Mouse (Mus musculus) neural tube, embryonic 11.5 days (tissue): Measurements from ENCODE around the gene Mylk3. TPM values are rescaled to one million over a fixed set of nuclear protein-coding genes. Genes with fewer than 3 reads are reported as not detected.

Experiments
- ATAC-seq: fragments of 200-750 bp; cut with Nextera tagmentation; 2 replicates; pipeline ENCODE4 v1.8.0; 2017; ENCODE audit warnings: moderate number of reproducible peaks, mild to moderate bottlenecking, moderate TSS enrichment, moderate library complexity; ENCODE audit not compliant: insufficient read depth, low FRiP score, low TSS enrichment
- DNase-seq: peaks from one replicate; pipeline ENCODE4 v3.0.0-alpha.2; 2015; ENCODE audit warnings: low spot score
- H3K27ac ChIP-seq: fragments of 300-500 bp; sonication (generic); 2 replicates; pipeline ENCODE4 v1.5.1; 2014; ENCODE audit warnings: low read depth, mild to moderate bottlenecking, low read length
- H3K27me3 ChIP-seq: fragments of 300-500 bp; sonication (generic); 2 replicates; pipeline ENCODE4 v1.6.1; 2014; ENCODE audit warnings: mild to moderate bottlenecking, low read length, mixed read lengths; ENCODE audit not compliant: control insufficient read depth, insufficient read depth
- H3K36me3 ChIP-seq: fragments of 300-500 bp; sonication (generic); 2 replicates; pipeline ENCODE4 v1.6.1; 2014; ENCODE audit warnings: mild to moderate bottlenecking, low read length, moderate library complexity, mixed read lengths; ENCODE audit not compliant: control insufficient read depth, insufficient read depth
- H3K4me1 ChIP-seq: fragments of 300-500 bp; sonication (generic); 2 replicates; pipeline ENCODE4 v1.6.1; 2014; ENCODE audit warnings: low read length, mixed read lengths; ENCODE audit not compliant: control insufficient read depth, insufficient read depth
- H3K4me2 ChIP-seq: fragments of 300-500 bp; sonication (generic); 2 replicates; pipeline ENCODE4 v1.6.1; 2014; ENCODE audit warnings: low read depth, mild to moderate bottlenecking, moderate library complexity
- H3K4me3 ChIP-seq: fragments of 300-500 bp; sonication (generic); 2 replicates; pipeline ENCODE4 v1.5.1; 2014; ENCODE audit warnings: low read depth, low read length
- H3K9ac ChIP-seq: fragments of 300-500 bp; sonication (generic); 2 replicates; pipeline ENCODE4 v1.6.1; 2014; ENCODE audit warnings: mild to moderate bottlenecking, low read length
- H3K9me3 ChIP-seq: fragments of 300-500 bp; sonication (generic); 2 replicates; pipeline ENCODE4 v1.6.1; 2016; ENCODE audit warnings: low read length; ENCODE audit not compliant: control insufficient read depth
- WGBS: fragments of 180-500 bp; shearing (Covaris S2); extraction: QIAGEN DNeasy Blood & Tissue Kit; methylation state at CpG from one replicate; pipeline ENCODE4 v1.1.7; 2014; 5-methylcytosine and 5-hydroxymethylcytosine counted together
- polyA plus RNA-seq: library from polyadenylated mRNA; unstranded; fragments of >200 nt; fragmentation: Nextera tagmentation; extraction: Ambion mirVana; gene quantifications from 2 replicates; pipeline ENCODE4 v1.2.1, GENCODE M21; 2014

Mylk3 gene
- polyA plus RNA-seq, 1 experiment from 2014 or later = 1.6 TPM

DNA sequence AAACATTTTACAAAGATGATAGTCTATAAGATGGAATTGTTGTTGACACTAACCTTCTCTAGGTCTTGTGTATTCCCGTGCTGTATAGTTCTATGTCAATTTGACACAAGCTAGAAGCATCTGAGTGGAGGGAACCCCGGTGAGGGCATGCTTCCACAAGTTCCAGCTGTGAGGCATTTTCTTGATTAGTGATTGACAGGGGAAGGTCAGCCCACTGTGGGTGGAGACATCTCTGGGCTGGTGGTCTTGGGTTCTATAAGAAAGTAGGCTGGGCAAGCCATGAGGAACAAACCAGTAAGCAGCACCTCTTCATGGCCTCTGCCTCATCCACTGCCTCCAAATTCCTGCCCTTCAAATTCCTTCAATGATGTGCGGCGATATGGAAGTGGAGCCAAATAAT, 11.9 kb downstream of the Mylk3 start:
- WGBS = 72% methylated on average over 4 of the region's 4 CpGs
- Histone ChIP-seq H3K4me1 (no peaks in the 10 kb centered on the region), H3K9ac (no peak overlapping the region), H3K27me3 (no peaks in the 10 kb centered on the region), H3K27ac (no peak overlapping the region), H3K36me3 (no peaks in the 10 kb centered on the region), H3K4me3 (no peak overlapping the region), H3K9me3 (no peaks in the 10 kb centered on the region), H3K4me2 (no peak overlapping the region)
- ATAC-seq (no peak), DNase-seq (no peak)

DNA sequence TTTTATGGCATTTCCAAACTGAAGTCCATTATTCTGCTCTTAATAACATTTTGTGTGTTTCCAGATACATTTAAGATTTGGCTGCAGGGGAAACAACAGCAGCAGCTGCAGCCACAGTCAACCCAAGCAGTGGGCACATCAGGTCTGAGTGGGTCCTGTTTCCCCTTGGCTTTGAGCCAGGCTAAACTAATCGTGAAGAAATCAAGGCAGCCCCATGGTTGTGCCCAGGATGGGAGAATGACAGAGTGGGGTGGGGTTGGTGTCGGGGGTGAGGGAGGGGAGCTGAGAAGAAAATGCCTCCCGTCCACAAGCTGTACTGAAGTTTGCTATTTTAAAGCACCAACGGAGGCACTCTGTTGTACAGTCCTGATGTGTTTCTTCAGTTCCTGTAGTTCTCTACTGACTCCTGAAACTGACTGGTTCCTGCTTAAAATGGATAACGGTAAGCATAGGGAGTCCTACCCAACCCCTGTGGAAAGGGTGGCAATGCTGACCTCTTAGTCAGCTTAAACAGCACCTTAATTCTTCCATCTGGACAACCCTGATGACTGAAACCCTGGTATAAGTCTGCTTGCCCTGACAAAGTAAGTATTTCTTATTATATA, 12.6 kb downstream of the Mylk3 start:
- H3K4me3 ChIP-seq = no peak overlapping the region
- no peak overlapping the region for H3K9ac ChIP-seq

DNA sequence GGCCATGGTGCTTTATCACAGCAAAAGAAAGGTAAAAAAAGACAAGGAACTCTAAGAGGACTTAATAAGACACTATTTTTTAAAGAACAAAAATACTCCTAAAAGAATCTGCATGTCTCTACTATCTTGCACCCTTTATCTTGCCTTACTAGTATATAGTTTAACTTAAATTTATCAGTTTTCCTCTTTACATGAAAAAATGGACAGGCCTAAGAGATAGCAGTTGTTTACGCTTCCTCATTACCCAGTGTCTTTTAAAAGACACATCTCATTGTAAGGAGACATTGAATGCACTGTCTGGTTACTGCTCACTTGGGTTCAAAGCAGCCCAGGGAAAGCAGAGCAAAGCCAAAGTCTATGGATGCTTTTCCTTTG, 13.7 kb downstream of the Mylk3 start:
- 95% methylated on average over 1 of the region's 1 CpGs for WGBS
- Histone ChIP-seq H3K27ac (no peak overlapping the region), H3K9ac (no peak overlapping the region), H3K4me1 (no peaks in the 10 kb centered on the region), H3K9me3 (no peaks in the 10 kb centered on the region), H3K4me2 (no peak overlapping the region), H3K36me3 (no peaks in the 10 kb centered on the region), H3K27me3 (no peaks in the 10 kb centered on the region), H3K4me3 (no peak overlapping the region)
- DNase-seq = no peak
- ATAC-seq = no peak

More for the DNA sequence above, 12.6 kb downstream of the Mylk3 start:
- WGBS = 73% methylated on average over 5 of the region's 5 CpGs
- no peaks in the 10 kb centered on the region for H3K4me1 ChIP-seq
- no peak overlapping the region for H3K4me2 ChIP-seq
- H3K36me3 ChIP-seq = no peaks in the 10 kb centered on the region
- no peaks in the 10 kb centered on the region for H3K27me3 ChIP-seq
- no peak overlapping the region for H3K27ac ChIP-seq
- H3K9me3 ChIP-seq = no peaks in the 10 kb centered on the region
- no peak for DNase-seq
- no peak for ATAC-seq

DNA sequence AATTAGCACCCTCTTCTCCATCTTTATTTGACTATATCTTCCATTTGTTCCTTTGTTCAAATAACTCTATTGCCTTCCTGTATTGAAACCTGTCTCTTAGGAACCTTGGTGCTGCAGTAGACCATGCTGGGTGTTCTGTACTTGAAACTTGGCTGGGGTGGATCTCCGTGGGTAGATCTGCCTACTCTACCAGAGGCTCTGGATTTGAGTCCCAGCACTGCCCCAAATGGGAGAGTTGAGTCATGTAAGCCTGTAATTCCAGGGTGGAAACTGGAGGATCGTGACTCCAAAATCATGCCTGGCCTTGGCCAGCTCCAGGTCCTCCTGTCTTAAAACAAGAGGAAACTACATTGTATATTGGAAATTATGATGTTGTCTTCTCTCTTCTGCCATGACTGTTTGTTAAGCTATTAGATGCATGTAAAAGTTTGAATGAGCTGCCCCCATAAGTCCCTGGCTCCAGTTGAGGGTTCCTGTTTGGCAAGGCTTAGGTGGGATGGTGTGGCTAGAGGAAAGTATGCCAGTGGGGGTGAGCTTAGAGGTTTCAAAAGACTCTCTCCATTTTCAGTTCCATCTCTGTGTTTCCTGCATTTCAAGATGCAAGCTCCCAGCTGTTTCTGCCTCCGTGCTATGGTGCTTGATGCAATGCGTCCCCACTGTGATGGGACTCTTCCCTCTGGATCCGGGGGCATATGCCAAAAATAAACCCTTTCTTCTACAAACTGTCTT, 14.2 kb downstream of the Mylk3 start:
- H3K4me3 ChIP-seq = no peak overlapping the region
- ATAC-seq = no peak
- 83% methylated on average over 5 of the region's 5 CpGs for WGBS

DNA sequence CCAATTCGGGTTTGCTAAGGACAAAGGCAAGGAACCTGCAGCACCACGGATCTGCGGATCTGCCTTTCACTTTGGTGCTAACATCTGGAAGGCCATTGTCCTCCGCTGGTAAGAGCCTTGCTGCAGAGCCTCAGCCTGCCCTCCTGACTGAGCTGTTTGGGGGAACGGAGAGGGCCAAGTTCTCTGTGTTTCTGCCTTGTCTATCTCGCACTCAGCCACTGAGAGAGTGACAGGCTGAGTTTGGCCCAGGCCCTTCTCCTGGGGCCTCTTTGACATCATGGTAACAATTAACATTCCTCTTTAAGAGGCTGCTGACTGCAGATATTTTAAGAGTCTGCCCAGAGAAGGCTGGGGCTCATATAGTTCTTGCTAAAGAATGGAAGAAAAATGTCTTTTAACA, 21.0 kb downstream of the Mylk3 start:
- WGBS = 67% methylated on average over 6 of the region's 6 CpGs
- Histone ChIP-seq H3K4me2 (no peak overlapping the region), H3K9ac (no peak overlapping the region), H3K27me3 (no peaks in the 10 kb centered on the region), H3K4me3 (no peak overlapping the region), H3K36me3 (no peaks in the 10 kb centered on the region), H3K9me3 (no peaks in the 10 kb centered on the region), H3K4me1 (no peaks in the 10 kb centered on the region), H3K27ac (no peak overlapping the region)
- ATAC-seq = no peak
- no peak for DNase-seq

More for the DNA sequence above, 14.2 kb downstream of the Mylk3 start:
- Histone ChIP-seq H3K9me3 (no peaks in the 10 kb centered on the region), H3K27ac (no peak overlapping the region), H3K9ac (no peak overlapping the region), H3K4me2 (no peak overlapping the region), H3K4me1 (no peaks in the 10 kb centered on the region), H3K36me3 (no peaks in the 10 kb centered on the region), H3K27me3 (no peaks in the 10 kb centered on the region)
- DNase-seq = no peak

DNA sequence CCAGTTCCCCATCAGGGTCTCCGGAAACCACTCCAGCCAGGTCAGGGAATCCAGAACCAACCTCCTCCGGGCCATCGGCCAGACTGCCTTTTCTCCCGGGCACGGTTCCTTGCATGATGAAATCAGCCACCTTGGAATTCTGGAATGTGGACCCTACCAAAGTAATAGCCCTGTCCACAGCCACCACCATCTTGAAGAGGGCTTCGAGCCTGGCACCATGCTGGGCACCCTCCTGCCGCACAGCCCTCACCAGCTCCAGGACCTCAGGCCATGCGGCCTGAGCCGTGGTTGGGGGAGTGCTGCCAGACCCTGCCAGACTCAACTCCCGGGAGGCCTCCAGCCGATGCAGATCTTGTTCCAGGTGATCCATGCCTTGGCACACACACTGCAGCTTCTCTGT, 21.5 kb downstream of the Mylk3 start:
- no peak for DNase-seq
- Histone ChIP-seq H3K4me3 (no peak overlapping the region), H3K27ac (no peak overlapping the region), H3K36me3 (no peaks in the 10 kb centered on the region), H3K9ac (no peak overlapping the region), H3K27me3 (no peaks in the 10 kb centered on the region), H3K9me3 (no peaks in the 10 kb centered on the region), H3K4me2 (no peak overlapping the region), H3K4me1 (no peaks in the 10 kb centered on the region)
- no peak for ATAC-seq
- WGBS = 87% methylated on average over 11 of the region's 11 CpGs

DNA sequence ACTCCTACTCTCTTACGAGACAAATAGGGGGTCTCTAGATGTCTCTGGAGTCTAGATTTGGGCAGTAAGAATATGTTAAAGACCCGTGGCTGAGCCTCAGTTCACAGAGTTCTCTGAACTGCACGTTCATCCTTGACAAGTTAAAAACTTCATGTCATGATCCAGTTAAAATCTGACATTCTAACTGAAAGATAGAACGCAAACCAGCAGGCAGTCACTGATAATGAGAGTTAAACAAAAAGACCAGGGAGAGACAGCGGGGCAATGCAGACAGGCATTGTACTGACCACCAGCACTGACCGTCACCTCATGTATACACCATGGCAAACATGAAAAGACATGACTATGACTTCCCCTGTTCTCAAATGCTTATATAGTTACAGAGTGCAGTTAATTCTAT, 22.7 kb downstream of the Mylk3 start:
- 84% methylated on average over 6 of the region's 6 CpGs for WGBS
- no peak overlapping the region for H3K27ac ChIP-seq
- H3K36me3 ChIP-seq = no peaks in the 10 kb centered on the region
- ATAC-seq (no peak), DNase-seq (no peak)
- H3K9me3 ChIP-seq = no peaks in the 10 kb centered on the region
- no peak overlapping the region for H3K4me3 ChIP-seq
- no peak overlapping the region for H3K4me2 ChIP-seq
- no peaks in the 10 kb centered on the region for H3K4me1 ChIP-seq
- H3K27me3 ChIP-seq = no peaks in the 10 kb centered on the region
- H3K9ac ChIP-seq = no peak overlapping the region

DNA sequence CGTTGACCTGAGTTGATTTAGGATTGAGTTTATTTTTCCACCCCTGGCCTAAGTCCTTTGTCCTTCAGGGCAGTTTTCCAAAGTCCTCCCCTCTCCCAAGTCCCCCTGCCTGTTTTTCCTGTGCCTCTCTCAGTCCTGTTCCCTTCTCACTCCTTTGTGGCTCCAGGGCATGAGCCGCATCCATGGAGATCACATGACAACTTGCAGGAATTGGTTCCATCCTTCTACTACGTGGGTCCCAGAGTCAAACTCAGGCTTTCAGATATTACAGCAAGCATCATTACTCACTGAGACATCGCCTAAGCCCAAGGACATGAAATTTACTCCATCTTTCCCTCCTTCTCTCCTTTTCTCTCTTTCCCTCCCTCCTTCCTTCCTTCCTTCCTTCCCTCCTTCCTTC, 23.9 kb downstream of the Mylk3 start:
- DNase-seq (no peak), ATAC-seq (no peak)
- no peak overlapping the region for H3K9ac ChIP-seq
- H3K9me3 ChIP-seq = no peaks in the 10 kb centered on the region
- H3K4me2 ChIP-seq = no peak overlapping the region
- no peak overlapping the region for H3K27ac ChIP-seq
- H3K4me1 ChIP-seq = no peaks in the 10 kb centered on the region
- no peak overlapping the region for H3K4me3 ChIP-seq
- H3K36me3 ChIP-seq = no peaks in the 10 kb centered on the region
- 81% methylated on average over 4 of the region's 4 CpGs for WGBS
- H3K27me3 ChIP-seq = no peaks in the 10 kb centered on the region

DNA sequence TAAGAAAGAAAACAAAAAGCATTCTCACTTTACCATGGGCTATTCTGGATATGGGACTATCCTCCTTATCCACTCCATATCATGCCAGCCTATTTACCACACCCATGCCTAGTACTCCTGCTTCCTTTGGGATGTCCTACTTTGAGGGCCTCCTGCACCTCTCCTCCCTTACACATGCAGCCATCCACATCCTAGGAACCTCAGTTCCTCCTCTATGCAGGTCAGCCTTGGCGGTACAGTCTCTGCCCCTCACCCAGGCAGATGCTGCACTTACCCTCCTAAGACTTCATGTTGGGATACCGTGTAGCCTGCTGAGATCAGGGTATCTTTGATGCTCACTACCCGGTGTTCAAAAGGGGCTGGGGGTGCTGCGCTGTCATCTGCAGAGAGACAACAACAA, 32.9 kb downstream of the Mylk3 start:
- no peak for ATAC-seq
- 75% methylated on average over 4 of the region's 4 CpGs for WGBS
- no peaks in the 10 kb centered on the region for H3K36me3 ChIP-seq

More for the DNA sequence above, 32.9 kb downstream of the Mylk3 start:
- no peaks in the 10 kb centered on the region for H3K27me3 ChIP-seq
- H3K4me2 ChIP-seq = no peak overlapping the region
- H3K9ac ChIP-seq = no peak overlapping the region
- H3K9me3 ChIP-seq = no peaks in the 10 kb centered on the region
- no peaks in the 10 kb centered on the region for H3K4me1 ChIP-seq
- no peak overlapping the region for H3K4me3 ChIP-seq
- DNase-seq = no peak
- H3K27ac ChIP-seq = no peak overlapping the region
